Mouse (Mus musculus) adrenal gland, postnatal 4 days (tissue): ENCODE measurements around the gene Anxa5. TPM values are rescaled to one million over a fixed set of nuclear protein-coding genes. Genes with fewer than 3 reads are reported as not detected.

ENCODE experiments used
- DNase-seq, 2 experiments: peaks; one replicate each; pipeline ENCODE4 v3.0.0; 2021 to 2022; ENCODE audit warnings: low spot score in 2 of 2, mixed read lengths in 2 of 2
- total RNA-seq, 2 experiments: library from RNA; stranded (reverse); gene quantifications; 2 replicates each; pipeline ENCODE4 v1.2.3; 2021

Anxa5 gene
- total RNA-seq, 2 experiments from 2014 or later, result 338 to 365 TPM

DNA sequence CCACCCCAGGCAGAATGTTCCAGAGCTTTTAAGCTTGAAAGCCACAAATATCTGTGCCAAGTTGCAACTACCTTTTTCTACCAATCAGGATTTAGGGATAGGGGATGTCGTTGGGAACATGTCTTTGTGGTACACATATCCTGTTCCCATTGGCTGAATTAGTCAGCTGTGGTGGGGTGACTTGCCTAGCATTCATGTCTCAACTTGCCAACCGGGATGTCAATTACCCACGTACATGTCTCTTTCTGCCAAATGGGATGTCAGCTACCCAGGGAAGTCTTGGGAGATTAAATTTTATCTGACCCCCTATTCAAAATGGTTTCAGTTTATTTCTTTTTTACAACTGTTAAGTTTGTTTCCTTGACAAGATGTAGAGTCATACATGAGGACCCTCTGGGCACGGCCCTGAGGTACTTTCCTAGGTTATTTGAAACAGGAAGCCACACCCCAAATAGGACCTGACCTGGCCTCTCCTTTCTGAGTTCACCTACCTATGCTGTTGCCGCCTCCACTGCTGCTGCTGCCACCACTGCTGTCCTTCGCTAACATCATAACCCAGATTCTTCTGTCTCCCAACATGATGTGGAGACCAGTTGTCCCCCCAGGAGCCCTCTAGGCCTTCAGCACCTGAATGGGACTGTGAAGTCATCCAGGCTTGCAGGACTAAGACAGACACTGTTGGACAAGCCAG is 13.3 kb upstream of the Anxa5 start:
- DNase-seq, result no peak

DNA sequence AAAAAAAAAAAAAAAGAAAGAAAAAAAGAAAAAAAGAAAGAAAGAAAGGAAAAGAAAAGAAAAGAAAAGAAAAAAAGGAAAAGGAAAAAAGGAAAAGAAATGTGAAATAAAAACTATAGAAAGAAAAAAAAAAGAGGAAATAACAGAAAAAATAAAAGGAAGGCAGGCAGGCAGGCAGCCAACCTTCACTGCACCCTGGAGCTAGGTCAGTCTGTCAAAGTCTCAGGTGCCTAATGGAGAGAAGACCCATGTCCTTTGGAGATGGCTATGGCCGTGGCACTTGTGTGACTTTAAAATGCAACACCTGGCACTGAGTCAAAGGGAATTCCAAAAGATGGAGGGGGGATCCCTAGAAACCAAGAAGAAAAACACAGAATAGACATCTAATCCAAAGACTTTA is 12.7 kb upstream of the Anxa5 start:
- no peak for DNase-seq

DNA sequence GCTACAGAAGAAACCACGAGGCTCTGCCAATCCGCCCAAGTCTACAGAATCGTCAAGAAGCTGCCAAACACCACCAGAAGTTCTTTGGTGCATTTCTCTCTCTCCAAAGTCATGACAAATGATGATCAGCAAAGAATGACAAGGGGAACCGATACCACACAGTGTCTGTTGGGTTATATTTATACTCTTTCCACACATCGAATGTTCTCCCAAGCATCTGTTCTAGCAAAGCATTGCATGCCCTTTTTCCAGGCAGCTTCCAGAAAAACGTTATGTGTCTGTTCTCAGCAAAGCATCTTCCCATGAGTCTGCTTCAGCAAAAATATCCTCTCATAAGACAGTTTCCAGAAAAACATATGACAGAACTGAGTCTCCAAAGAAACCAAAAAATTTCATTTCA is 11.2 kb upstream of the Anxa5 start:
- DNase-seq, result no peak

DNA sequence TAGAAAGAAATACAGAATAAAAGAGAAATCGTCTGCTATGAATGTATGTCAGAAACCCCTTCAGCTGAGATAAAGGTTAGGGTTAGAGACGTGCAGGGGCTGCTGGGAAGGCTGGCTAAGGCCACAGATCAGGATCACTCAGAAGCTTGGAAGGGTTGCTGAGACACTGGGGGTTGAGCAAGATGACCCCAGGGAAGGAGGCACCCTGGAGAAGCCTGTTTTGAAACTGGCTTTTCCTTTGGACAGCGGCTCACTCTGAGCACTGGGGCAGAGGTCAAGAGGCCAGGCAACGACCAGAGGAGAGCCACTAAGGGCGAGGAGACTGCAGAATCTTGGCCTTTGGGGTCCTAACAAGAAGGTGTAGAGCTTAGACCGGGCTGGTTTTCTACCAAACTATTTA is 10.5 kb upstream of the Anxa5 start:
- DNase-seq, result no peak

DNA sequence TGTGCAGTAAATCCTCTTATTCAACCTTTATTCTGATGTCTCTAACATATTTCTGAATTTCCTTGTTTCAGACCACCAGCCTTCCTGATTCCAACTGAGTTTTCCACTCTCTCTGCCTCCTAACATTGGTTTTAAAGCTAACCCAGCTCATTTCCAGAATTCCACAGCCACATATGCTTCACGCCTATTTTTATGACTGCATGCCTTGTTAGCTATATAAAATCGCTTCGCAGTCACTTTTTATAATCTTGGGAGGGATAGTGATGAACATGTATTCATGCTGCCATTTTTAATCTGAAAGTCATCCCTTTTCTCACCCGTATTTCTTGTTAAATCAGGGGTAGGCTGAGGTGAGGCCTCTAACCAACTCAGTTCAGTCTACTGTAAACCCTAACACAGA is 8.6 kb upstream of the Anxa5 start:
- no peak for DNase-seq

DNA sequence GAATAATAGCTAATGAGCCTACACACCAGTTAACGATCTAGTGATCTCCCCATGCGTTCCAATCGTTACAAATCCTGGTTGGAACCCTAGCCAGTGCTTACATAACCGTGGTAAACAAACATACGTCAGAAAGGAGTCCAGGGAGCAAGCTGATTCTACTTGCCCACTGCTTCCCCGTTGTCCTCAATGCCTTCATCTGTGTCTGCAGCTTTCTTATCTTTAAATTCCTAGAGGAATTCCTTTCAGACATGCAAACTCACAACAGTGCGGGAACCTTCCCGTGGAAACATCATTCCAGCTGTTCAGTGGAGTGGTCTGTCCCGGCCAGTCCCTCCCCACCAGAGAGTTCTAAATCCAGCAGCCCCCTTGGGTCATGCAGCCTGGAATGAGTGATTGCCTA is 7.2 kb upstream of the Anxa5 start:
- no peak for DNase-seq

DNA sequence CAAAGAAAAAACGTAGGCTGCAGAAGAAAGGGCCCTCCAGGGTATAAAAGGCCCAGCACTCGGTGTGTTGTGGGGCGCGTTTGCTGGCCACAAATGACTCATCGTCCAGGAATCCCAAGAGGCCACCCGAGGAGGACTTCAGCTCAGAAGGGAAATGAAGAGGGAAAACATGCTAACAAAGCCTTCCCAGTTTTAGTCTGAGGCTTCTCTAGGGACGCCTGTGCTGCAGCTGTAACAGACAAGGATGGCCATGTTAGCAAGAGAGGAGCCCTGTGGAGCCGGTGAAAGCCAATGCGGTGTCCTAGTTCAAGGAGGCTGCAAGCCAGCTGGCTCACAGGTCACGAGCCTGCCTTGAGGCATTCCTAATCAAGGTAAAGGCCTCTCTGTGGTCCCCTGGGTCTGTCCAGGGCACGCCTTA is 6.1 kb upstream of the Anxa5 start:
- DNase-seq, result no peak

DNA sequence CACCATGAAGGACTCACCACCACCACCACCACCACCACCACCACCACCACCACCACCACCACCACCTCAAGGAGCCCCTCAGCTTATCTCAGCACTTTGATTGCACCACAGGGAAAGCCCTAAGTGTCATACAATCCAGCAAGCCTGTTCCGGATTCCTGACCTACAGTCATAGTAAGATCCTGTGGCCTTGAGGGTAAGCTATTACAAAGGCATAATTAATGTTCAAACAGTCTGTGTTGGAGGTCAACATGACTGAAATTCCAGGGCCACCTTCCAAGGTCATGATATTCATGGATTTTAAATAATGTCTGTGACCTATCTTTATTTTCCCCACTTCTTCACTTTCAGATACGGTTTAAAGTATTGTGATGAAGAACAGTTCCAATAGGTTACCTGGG is 4.8 kb upstream of the Anxa5 start:
- DNase-seq, result no peak

DNA sequence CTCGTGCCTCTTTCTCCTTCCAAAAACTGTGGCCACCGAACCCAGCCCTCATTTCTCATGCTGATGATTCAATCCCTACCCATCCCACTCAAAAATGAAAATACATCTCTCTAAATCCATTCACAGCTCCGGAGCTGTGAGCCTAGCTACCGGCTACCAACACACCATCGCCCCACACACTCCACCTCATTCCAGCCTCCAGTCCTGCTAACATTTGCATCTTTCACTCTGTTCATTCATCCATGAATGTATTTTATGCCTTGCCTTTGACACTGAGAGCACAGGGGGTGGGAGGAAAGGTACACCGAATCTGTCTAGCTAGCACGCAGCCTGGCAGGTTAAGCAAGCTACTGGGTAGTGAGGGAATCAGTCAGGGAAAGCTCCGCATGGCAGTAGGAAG is 3.1 kb upstream of the Anxa5 start:
- no peak for DNase-seq

DNA sequence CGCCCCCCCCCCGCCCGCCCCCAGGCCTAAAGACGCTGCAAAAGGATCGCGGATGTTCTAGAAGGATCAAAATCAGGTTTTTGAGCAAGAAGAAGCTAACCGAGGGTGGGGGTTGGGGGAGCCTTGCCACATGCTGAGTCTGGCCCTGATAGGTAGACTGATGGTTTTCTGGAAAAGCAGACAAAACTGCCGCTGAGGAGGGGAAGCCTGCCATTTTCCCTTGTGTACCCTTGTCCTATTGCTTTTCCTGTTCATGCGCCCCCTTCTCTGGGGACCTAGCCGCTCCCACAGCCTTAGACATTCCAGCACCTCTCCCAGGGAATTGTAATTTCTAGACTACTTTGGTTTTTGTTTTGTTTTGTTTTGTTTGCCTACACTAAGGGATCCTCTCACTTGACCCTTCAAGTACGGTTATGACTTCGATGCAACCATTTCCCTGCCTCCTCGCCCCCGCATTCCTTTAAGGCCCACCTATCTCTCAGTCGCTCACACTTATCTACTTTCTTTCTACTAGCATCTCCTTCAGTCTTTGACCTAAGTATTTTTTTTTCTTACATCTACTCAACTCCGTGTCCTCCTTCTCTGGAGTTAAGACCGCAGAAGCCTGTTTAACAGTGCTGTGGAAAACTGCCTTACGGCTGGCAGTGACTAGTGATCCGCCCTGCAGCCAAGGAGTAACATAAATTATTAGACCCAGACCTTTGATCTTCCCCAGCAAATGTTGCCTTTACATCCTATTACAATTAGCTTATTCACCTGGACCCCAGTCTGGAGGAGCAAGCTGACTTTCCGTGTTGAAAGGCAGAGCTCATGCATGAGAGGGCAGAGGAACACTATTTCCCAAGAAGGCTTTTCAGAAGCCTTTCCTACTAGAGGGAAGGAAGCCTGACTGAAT is 814 bp upstream of the Anxa5 start:
- no peak for DNase-seq

DNA sequence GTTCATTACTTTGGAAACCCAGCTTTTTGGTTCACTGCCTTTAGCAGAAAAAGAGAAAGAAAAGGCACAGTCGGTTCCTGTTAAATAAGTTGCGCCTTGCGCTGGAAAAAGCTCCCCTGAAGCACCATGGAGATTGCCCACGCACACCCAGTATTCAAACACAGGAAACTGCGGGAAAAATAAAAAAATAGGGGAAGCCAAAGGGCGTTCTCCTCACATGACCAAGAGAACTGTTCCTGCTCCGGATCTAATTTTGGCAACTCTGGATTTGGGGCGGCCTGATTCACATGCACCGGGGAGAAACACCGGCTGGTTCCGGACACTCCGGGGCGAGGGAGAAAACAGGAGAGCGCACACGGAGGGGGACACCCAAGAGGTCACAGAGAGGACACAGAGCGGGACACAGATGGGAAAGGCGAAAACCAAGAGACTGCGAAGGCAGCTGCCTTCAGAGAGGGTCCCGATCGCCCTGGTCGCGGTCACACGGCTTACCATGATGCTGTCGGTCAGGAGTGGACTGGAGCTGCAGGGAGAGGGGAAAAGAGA is 683 bp downstream of the Anxa5 start:
- no peak for DNase-seq

DNA sequence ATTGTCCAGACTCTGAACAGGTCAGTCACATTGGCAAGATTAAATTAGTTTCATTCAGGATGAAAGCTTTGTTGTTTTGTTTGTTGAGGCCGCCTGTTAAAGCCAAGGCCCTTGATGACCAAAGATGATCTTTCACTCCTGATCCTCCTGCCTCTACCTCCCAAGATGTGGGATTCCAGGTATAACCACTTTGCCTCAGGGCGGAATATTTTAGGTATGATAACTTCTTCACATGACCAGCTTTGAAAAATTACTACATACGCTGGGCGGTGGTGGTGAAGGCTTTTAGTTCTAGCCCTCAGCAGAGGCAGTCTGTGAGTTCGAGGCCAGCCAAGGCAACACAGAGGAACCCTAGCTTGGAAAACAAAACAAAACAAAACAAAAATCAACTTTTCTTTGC is 1.3 kb downstream of the Anxa5 start:
- DNase-seq, result no peak

DNA sequence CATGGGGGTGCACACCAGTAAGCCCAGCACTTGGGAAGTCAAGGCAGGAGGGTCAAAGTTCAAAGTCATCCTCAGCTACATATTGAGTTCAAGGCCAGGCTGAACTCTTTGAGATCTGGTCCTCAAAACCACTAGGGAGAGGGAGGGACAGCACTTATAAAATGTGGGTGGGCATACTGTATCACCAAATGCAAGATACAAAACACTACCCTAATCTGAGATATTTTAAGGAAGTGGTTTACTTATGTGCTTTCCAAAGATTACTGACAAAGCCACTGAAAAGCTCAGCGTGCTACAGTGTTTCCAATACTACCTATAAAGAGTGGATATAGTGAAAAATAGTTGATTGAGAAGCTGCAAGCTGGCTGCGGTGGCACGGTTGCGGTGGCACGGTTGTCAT is 2.5 kb downstream of the Anxa5 start:
- no peak for DNase-seq

DNA sequence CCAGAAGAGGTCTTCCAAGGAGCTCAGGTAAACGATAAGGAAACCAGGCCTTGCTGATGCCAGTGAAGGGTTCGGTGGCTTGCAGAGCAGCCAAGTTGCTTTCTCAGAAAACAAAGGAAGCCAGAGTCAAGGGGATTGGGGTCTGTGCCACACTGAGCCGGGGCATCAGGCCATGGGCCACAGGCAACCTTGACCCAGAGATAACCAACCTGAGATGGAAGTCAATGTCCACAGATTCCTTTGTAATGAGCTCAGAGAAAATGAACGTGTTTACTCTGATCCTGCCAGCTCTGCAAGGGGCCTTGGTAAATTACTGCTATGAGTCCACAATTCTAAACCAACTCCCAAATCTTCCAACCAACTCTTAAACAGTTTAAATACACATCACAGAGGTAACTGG is 3.8 kb downstream of the Anxa5 start:
- no peak for DNase-seq

DNA sequence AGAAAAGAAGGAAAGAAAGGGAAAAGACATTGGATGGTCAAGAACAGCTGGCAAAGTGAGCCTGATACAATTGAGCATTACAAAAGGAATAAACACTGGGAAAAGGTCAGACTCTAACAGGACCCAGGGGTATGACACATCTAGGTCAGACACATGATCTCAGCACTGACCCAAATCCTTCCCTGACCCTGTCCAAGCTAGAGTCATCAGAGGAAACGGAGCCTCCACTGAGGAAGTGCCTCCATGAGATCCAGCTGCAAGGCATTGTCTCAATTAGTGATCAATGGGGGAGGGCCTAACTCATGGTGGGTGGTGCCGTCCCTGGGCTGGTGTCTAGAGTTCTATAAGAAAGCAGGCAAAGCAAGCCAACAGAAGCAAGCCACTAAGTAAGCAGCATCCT is 6.8 kb downstream of the Anxa5 start:
- DNase-seq, result no peak

DNA sequence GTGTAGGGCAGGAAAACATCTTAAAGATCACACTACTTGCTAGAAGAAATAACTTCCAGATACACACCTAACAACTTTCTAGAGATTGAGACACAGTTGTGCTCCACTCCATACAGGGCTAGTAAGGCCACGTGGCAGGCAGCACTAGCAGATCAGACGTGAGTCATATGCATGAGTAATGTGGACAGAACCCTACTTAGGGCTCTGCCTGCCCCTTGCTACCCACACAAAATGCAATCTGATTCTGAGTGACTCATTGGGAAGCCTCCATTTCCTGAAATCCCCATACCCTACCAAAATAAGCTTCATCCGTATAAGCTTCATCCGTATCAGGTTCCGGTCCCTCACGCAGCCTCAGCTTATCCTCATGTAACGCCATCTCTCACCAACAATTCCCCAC is 8.1 kb downstream of the Anxa5 start:
- DNase-seq, result no peak

DNA sequence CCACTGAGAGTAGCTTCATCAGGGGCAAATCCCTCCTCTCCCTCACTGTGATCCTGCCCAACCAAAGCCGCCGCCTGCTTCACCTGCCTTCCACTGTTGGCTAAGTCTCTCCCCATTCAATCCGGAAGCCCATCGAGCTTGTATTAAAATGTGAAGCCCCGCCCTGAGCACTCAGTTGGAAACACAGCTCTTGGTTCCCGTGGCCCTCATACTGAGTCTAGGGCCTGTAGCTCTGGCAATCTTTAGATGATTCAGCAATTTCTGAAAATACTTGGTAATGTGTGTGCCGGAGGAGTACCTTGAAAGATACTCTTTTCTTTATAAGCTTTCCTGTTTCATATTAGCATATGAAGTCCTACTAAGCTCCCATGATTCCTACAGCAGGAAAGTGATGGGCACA is 10.2 kb downstream of the Anxa5 start:
- no peak for DNase-seq

DNA sequence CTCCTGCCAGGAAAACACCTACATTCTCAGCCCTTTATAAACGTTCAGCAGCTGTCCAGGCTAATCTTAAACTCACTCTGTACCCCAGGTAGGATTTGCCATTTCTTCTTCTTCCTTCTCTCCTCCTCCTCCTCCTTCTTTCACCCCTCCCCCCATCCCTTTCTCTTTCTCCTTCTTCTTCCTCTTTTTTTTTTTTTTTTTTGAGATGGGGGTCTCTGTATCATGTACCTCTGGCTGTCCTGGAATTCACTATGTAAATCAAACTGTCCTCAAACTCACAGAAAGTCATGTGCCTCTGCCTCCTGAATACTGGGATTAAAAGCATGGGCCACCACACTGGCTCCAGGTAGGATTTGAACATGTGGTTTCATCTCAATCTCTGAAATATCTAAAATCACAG is 13.3 kb downstream of the Anxa5 start:
- DNase-seq, result no peak

DNA sequence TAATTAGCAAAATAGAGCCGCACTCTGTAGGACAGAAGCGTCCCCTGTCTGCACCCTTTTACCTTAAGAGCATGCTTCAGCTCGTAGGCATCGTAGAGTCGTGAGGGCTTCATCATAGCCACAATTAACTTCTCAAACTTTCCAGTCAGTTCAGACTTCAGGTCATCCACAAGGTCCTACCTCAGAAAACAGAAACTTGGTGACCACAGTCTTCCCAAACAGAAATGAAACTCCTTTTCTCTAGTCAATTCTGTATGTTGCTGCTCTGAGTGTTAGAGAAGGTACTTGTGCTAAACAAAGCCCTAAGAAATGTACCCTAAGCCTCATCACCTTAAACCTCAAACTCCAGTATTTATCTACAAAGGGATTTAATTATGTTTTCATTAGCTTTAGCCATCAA is 13.9 kb downstream of the Anxa5 start:
- DNase-seq, result no peak

DNA sequence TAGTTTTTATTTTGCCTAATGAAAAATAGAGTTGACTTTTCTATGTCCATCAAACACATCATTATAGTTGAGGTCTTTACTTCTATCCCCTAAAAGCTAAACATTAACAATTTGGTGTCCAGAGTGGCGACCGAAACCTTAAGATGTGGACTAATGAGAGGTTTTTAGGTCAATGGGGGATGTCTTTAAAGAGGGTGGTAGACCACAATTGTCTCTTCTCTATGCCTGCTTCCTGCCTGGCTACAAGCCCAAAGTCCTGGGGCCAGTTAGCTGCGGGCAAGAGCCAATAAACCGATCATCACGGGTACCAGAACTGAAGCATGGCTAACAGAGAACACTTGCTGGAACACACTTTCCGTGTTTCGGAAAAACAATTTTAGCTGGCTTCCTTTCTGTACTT is 15.0 kb downstream of the Anxa5 start:
- DNase-seq, result no peak

DNA sequence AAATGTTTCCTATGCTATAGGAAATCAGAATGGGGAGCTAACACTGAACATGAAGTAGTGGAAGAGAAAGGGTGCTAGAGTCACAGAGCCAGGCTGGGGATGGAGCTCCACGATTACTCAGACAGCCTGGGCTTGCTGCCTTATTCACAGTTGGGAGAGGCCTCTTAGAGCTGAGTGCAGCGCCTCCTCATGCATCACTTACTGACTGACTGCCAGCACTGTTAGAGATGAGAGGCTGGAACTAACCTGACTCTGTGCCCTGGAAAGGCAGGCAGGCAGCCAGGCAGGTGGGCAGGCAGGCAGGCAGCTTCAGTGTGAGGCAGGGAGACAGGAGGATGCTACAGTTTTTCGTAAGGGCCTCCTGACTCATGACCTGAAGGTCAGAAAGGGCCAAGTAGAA is 20.1 kb downstream of the Anxa5 start:
- DNase-seq, result no peak

DNA sequence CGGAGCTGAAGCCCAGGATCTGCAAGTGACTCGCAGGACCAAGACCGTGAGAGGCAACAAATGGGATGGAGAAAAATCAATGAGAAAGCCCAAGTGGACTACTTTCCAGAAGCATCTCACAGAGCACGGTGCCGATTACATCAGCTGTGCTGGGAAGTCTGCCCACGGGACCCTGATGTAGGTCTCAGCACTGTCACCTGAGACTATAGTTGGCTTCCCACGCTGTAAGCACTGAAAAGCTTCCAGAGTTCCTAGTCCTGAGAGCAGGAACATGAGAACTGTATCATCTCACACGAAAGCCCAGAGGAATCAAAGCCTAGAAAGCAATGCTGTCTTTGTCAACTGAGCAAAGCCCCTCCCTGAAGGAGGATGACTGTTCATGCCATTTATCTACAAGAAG is 20.6 kb downstream of the Anxa5 start:
- no peak for DNase-seq

DNA sequence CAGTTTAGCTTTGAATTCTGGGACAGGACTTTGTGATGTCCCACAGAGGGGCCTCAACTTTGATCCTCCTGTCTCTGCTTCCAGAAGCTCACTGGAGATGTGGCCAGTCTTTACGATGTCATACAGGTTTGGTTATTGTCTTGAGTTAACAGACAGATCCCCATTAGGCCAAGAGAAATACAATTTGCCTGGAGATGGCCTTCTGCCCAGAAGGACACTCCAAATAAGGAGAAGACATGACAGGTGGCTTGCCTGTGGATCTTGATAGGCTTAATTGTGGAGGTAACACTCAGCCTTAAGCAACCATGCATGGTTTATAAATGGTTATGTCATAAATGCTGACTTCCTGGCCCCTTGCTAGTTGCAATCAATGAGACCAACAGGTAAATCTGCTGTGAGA is 23.2 kb downstream of the Anxa5 start:
- no peak for DNase-seq
